Mouse (Mus musculus): ENCODE measurements around the gene Mxd4.

The Mxd4 gene

GRCm38 (mm10) chr5:34187601-34188316, at the start of gene Mxd4:
Gene Mxd4 (minus strand): TSS chr5:34187720.
- DNase-seq, result peak; percentile 100

DNA sequence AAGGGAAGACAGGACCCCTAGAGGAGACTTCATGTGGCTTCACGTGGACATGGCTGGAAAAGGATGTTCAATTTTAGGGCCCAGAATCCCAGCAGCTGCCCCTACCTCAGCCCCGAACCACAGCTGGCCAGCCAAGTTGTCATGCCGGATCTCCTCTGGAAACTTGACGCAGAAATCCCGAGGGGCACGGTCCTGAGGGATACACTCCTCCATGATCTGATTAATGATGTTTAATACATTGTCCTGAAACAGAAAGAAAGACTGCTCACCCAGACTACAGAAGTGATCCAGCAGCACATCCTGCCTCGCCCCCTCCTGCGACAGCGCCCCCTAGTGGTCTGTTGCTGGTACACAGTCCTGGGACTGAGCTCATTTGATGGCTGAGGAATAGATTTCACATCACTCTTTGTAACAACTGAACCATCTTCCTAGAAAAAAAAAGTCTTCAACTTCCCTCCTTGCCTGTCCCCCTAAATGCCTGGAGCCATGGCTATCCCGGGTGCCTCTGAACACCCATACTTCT, 48.4 kb upstream of the Mxd4 start:
- DNase-seq, result peak; percentile 49

DNA sequence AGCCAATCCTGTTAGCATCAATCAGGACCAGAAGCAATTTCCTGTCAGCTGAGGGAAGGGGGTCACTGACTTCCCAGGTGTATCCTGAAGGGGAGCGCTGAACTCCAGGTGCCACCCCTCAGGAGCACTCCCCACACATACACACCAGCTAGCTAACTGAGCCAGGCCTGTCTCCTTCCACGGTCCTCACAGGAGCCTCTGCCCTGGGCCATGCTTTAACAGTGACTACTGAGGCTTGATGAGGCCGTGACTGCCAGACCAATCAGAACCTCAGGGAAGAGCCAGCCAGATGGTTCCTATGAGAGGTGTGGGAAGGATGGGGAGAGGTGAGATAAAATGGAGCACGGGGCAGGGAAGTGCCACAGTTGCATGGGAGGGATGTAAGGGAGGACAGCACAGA, 47.5 kb upstream of the Mxd4 start:
- no peak for DNase-seq

DNA sequence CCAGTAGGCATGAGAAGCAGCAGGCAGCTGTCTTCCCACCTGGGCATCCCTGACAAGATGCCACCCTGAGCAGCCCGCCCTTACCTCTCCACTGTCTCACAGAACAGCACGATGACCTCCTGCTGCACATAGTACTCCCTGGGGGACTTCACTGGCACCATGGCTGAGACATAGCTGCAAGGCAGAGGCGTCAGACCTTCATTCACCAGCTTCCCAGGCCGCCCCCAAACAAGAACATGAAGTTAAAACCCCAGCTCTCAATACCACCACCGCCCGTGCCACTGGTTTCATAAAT, 45.6 kb upstream of the Mxd4 start:
- no peak for DNase-seq

- DNase-seq, result peak; percentile 34
Measured at GRCm38 (mm10) chr5:34232481-34233220, 45.1 kb upstream of the Mxd4 start.

DNA sequence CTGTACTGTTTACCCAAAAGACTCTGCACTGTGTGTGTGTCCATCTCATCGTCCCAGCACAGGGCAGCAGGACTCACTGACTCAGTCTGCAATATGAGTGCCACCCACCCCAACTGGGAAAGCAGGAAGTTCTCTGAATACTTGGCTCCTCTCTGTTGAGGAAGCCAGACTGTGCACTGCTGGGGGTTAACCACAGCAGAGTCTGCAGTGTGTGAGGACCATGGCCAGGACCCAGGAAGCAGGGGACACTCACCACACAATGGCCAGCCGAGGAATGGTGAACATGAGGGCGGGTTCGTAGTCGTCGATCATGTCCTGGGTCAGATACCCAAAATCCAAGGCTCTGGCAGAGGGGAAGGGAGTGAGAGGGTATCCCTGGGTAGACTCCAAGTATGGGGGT, 44.4 kb upstream of the Mxd4 start:
- peak; percentile 35 for DNase-seq

DNA sequence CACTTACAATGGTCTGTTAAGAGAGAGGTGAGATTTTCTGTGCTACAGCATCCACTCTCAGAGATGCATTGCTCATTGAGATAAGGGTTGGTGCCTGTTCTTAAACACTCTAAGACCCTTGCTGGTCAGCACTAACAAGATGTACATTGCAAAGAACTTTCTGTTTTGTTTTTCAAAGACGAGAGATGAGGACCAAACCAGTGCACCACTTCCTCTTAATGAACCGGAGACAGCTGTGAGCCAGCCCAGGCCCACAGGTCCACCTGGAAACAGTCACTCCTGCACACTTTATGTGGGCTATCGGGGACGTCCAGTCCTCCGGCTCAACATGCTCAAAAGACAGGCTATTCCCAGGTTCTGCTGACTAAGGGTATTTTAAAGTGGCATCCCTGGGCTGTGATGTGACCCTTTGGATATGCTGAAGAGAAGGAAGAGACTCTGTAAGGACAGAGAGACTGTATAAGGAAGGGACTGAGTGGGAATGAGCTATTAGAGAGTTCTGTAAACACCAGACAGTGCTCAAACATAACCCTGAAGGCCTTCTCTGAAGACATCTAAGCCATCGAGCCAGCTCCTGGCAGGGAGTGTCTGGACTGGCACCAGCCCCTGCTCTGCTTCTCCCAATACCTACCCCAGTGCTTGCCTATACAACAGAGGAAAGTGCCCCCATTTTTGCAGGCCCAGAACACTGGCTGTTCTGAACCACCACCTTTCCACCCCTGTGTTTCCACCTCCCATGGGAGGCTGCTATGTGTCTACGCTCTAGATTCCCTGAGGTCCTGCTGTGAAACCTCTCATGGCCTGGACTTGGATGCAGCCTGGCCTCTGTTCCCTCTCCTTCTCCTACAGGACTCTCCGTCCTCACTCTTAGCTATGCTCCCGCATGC, 43.3 kb upstream of the Mxd4 start:
- no peak for DNase-seq

DNA sequence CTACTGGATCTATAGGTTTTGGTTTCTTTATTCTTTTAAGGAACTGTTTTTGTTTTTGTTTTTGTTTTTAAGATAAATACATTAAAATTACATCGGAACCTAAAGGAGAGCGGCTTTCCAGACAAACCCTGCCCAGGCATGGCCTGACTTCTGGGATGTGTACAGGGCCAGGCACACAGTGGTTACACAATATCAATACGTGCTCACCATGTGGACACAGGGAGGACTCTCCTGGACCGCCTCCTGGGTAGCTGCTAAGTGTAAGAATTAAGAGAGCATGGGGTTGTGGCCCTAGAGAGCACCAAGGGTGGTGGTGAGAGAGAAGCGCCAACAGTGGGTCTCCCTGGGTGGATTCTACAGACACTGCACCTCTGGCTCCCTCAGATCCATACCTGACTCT, 42.0 kb upstream of the Mxd4 start:
- no peak for DNase-seq

DNA sequence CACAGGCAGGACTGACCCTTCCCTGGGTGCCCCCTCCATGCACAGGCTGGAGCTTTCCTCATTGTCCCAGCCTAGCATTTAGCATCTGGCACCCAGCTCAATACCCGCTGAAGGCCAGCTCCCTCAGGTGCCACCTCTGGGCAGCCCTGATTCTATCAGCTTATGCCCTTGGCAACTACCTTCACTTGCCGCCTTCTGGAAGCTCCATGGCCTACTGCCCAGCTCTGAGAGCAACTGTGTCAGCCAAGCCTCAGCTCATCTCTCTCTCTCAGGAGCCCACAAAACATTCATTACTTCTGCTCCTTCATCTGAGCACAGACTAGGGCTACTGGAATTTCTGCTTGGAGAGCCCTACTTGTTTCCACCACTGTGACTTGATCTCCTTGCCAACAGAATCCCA, 38.0 kb upstream of the Mxd4 start:
- DNase-seq, result no peak

GRCm38 (mm10) chr5:34224515-34224914, 37.0 kb upstream of the Mxd4 start:
- no peak for DNase-seq

GRCm38 (mm10) chr5:34220001-34220400, 32.5 kb upstream of the Mxd4 start:
- DNase-seq, result no peak

- peak; percentile 58 for DNase-seq
Measured at GRCm38 (mm10) chr5:34218672-34219071, 31.2 kb upstream of the Mxd4 start.

DNA sequence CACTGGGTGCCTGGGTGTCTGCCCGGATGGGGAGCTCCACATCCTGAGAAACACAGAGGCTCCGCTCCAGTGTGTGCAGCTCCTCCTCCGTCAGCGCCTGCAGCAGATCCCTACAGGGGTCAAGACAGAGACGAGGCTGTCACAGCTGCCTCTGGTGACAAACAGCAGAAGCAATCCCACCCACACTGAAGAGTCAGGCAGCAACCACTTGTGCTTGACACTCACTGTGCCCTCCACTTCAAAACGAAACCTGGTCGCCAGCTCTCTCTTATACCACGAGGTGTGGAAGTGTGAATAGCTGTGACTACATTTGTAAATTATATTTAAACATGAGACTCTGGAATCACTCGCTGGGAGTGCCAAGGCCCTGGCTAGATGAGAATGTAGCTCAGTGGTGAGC, 30.2 kb upstream of the Mxd4 start:
- DNase-seq, result no peak

DNA sequence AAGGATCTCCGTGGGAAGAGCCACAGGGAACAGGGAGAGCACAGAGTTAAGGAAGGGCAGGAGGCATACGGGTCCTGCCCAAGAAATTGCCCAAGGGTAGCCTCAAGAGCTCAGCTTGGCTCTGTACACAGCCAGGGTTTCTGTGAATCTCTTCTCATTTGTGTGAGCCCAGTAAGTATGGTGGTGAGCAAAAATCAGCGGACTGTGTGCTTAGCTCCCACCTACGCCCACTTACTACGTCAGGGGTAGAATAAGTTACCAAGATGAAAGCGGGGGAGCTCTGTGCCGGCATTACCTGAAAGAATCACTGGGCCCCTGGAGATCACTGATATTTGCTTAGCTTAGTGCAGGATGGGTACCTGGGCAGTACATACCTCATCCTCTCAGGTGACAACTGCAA, 28.5 kb upstream of the Mxd4 start:
- no peak for DNase-seq

DNA sequence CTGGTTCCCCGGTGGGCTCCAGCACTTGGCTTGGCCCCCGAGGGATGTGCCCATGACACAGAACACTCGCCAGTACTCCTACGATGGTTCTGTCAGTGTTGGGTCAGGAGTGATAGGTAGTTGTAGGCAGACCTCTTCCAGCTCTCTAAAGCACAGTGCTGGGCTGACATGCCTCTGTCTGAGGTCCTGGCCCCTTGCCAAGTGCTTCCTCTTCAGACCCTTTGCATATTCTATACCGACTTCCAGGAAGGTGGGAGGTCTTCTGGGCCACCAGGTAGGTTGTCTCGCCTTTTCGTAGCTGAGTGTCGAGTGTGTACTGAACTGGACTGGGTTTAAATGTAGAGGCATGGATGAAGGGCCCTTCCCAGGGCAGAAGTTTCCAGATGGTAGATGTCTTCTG, 26.1 kb upstream of the Mxd4 start:
- DNase-seq, result no peak

DNA sequence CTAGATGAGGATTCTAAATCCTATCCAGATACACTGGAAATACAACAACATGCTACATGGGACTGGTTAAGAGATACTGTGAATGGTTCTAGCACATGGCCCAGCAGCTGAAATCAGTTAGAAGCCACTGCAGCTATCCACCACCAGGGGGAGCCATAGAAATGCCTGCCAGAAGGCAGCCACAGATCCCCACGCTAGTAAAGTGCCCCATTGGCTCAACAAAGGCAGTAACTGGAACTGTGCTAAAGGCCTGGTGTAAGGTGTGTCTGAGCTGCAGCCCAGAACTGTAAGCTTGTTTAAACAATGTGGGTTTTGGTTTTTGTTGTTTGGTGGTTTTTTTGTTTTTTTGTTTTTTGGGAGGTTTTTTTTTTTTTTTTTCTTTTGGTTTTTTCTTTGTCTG, 22.8 kb upstream of the Mxd4 start:
- DNase-seq, result peak; percentile 87

DNA sequence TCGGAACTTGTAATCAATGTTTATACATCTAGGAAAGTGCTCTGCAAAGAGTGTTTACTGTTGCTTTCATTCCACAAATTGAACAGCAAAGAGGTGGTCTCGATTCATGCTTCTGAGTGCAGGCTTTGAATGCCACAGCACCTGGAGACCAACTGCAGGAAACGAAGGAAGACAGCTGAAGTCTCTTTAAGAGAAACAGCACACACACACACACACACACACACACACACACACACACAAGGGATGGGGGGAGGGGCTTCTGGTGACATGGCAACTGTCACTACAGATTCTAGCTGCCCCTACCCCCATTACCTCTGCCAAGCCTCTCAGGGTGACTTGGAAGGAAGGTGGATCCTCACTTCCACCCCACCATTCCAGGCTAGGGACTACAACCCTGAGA, 20.0 kb upstream of the Mxd4 start:
- no peak for DNase-seq

- DNase-seq, result no peak
Measured at GRCm38 (mm10) chr5:34205788-34206187, 18.3 kb upstream of the Mxd4 start.

GRCm38 (mm10) chr5:34204911-34205310, 17.4 kb upstream of the Mxd4 start:
- no peak for DNase-seq

DNA sequence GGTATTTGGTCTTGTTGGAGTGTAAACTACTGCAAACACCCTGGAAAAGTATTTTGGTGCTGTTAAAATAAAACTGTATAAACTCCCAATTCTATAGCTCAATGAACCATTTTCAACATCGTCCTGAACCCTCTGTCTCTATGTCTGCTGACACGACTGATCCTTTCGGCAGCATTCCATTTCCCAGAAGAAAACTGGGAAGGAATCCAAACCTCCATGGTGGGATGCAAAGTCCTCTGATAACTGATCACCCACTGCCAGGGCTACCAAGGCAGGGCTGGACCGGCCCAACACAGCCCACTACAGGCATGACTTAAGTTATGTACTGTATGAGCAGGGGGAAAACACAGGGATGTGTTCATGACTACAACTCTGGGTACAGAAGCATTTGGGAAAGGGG, 14.5 kb upstream of the Mxd4 start:
- no peak for DNase-seq

DNA sequence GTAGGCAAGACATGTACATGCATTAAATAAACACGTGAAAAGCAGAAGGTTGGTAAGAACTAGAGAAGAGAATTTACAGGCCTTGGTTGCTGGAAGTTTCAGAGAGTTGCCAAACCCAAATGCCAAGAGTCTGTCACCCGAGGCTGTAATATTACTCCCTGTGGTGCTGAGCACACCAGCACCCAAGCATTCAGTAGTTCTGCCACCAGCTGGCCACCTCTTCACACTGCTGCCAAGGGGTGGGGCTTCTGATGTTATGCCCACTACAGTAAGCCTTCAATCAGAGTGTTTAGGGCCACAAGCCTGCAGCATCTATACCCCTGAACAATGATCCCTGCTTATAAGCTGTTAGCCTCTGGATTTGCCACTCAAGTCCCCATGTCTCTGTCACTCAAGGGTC, 13.9 kb upstream of the Mxd4 start:
- peak; percentile 68 for DNase-seq

GRCm38 (mm10) chr5:34198615-34199014, 11.1 kb upstream of the Mxd4 start:
- no peak for DNase-seq

GRCm38 (mm10) chr5:34197243-34197642, 9.7 kb upstream of the Mxd4 start:
- no peak for DNase-seq

- DNase-seq, result no peak
Measured at GRCm38 (mm10) chr5:34196423-34196822, 8.9 kb upstream of the Mxd4 start.

Measured in lung, postnatal 36 days (tissue).